Mouse (Mus musculus) sigmoid colon, adult 10 weeks (tissue): Measurements from ENCODE around the gene 4930404N11Rik. TPM values are rescaled to one million over a fixed set of nuclear protein-coding genes. Genes with fewer than 3 reads are reported as not detected.

Source experiments
- polyA plus RNA-seq: library from polyadenylated mRNA; stranded (reverse); fragments of 350-450 nt; fragmentation: Illumina TruSeq; extraction: RNeasy Lipid Tissue Mini Kit (QIAGEN cat#74804); gene quantifications from one replicate; pipeline ENCODE4 v1.2.3, GENCODE M21; 2014; ENCODE audit warnings: low read depth, low replicate concordance

Gene 4930404N11Rik
- not detected for polyA plus RNA-seq

DNA sequence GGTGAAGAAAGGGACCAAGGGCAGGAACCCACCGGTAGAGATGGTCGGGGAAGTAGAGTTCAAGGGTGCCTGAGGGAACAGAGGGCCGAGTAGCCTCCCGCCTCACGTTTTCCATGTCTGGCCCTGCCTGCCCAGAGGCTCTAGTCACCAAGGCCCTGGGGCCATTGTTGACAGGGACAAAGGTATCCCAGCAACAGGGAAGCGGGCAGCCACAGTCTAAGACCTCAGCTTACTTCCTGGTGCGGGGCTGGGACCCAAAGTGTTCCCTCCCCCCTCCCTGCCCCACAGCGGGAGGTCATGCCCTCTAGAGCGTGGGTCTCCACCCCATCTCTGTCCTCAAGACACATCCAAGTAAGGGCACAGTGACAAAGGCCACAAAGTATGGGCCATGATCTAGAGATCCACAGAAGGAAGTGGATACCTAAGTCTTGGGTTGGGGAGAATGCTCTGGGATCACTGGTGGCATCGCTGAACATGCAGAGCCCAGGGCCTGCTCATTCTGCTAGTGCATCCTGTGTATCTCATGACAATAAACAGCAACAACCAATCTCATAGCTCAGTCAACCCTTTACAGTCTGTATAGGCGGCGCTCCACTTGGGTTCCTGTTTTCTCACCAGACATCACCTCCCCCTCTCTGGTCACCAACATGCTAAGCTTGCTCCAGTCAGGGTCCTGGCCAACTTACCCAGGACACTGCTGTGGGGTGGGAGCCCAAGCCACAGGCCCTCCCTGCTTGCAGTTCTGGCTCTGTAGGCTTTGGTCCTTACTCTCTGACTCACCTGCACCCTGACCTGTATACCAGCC is at the start of gene 4930404N11Rik:
4930404N11Rik (minus strand) TSS at position 145 of the 805 bp plus-strand sequence.

DNA sequence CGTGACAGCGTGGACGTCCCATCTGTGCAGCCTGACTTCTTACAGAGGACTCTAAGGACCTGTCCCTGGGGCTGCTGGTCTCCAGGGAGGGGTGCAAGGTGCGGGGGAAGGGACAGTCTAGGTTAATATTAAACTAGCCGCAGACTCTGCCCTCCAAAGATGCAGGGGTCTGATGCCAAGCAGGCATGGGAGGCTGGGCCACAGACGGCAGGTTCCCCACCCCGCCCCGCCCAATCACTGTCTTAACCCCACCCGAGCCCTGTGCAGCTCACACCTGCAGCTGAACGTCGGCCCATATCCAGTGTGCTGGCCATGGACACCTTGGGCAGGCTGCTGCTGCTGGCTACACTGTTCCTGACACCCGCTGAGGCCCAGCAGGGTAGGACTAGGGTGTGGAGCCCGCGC is 27.2 kb upstream of the 4930404N11Rik start, which contains the start of gene Smim24:
Smim24 (plus strand) TSS at position 271 of the 405 bp plus-strand sequence.

DNA sequence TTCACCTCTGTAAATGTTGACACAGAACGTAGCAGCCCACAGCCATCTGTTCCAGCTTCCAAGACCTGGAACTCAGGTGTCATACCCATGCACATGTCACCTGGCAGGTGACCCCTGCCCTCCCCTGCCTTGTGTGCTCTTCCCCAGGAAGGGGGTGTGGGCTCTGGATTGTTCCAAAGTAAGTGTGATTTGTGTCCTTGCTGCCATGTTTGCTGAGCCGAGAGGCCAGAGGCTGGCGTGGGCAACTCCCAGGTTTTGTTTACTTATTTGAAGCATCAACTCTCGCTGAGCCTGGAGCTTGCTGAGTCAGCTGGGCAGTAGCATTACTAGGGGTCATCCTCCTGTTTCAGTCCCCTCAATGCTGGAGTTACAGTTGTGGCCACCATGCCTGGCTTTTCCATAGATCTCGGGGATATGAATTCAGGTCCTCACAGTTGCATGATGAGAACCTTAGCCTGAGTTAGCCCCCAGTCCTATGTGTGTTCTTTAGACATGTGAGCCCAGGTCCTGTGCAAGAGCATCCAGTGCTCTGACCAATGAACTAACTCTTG is 23.0 kb upstream of the 4930404N11Rik start, which contains the start of gene Gm48552:
Gm48552 (plus strand) TSS at position 501 of the 551 bp plus-strand sequence.

DNA sequence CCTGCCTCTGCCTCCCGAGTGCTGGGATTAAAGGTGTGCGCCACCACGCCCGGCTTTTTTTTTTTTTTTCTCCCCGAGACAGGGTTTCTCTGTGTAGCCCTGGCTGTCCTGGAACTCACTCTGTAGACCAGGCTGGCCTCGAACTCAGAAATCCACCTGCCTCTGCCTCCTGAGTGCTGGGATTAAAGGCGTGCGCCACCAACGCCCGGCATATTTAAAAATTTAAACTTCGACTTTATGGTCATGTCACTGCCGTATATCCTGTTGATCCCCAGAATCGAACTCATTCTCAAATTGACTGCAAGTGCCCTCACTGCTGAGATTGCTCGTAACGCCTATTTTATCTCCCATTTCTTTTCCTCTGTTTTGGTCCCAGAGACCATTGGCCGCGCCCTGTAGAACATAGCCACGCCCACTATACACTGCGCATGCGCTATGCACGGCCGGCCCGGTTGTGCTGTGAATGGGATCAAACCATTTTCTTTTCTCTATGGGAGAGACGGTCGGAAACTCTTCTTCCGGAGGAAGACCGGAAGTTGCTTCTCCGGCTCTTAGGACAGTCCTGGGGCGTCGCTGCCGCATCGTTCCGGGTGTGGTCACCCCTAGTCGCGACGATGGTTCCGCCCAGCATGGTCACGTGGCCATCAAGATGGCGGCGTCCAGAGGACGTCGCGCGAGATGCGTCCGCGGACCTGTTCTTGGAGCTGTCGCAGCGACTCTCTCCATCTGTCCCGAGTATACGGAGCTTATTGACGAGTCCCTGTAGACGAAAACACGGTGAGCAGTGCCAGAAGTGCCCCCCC is 18.4 kb upstream of the 4930404N11Rik start, which contains the start of the genes Dohh and Gm48551:
Dohh (plus strand) TSS at position 627 of the 803 bp plus-strand sequence.
Gm48551 (plus strand) TSS at position 665 of the 803 bp plus-strand sequence.

DNA sequence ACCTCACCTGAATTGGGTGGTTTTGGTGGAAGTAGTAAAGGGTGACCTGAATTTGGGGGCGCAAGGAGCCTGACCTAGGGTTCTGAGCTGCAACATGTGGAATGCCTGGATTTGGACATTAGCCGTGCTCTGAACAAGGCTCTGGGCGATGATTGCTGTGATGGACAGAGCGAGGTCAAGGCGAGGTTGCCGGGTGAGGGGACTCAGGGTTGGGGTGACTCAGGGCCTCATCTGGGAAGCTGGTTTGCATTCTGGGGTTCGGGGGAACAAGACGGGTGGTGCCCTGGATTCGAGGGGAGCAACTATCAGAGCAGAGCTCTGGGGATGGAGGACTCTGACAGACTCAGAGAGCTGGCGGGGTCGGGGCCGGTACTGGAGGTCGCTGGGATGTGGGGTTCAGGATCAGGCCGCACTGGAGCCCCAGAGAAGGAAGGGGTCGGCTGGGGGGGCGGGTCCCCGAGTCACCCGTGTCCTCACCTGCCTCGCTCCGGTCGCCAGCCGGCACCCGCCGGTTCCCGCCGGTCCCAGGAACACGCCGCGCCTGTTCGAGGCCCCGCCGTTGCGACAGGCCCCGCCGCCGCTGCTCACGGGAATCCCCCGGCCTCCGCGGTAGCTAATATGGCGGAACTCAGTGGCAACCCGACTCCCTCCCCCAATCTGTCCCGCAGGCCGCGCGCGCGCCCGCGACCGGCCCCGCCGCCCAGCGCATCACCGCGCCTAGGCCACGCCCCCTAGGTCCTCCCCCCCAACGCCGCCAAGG is 12.4 kb upstream of the 4930404N11Rik start, which contains the start of gene Fzr1:
Fzr1 (minus strand) TSS at position 724 of the 760 bp plus-strand sequence.

DNA sequence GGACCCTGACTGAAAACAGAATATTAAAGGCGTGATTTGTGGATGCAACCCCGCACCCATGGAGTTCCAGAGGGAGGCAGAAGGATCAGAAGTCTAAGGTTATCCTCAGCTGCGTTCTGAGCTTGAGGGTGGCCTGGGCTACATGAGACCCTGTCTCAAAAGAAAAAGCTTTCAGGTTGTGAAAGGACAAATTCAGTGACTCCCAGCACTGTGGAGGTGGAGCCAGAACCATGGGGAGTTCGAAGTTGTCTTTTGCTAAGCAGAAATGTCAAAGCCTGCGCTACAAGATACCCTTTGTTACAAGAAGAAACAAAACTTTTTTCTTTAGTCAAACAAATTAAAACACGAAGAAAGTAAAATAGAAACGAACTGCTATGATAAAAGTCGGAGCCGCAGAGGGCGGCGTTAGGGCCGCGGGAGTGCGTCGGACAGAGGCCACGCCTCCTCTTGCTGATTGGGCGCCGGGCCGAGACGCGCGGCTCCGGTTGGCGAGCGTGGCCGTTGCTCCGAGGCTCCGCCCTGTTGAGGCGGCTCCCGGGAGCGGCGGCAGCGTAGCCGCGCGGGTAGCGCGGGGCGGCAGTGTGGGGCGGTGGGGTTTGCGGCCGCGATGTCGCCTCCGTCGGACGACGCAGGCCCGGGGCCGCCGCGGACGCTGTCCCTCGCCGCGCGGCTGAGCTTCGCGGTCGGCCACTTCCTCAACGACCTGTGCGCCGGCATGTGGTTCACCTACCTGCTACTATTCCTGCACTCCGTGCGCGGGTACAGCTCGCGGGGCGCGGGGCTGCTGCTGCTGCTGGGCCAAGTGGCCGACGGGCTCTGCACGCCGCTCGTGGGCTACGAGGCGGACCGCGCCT is 8.4 kb downstream of the 4930404N11Rik start, which contains the start of gene Mfsd12:
Mfsd12 (plus strand) TSS at position 501 of the 854 bp plus-strand sequence.

DNA sequence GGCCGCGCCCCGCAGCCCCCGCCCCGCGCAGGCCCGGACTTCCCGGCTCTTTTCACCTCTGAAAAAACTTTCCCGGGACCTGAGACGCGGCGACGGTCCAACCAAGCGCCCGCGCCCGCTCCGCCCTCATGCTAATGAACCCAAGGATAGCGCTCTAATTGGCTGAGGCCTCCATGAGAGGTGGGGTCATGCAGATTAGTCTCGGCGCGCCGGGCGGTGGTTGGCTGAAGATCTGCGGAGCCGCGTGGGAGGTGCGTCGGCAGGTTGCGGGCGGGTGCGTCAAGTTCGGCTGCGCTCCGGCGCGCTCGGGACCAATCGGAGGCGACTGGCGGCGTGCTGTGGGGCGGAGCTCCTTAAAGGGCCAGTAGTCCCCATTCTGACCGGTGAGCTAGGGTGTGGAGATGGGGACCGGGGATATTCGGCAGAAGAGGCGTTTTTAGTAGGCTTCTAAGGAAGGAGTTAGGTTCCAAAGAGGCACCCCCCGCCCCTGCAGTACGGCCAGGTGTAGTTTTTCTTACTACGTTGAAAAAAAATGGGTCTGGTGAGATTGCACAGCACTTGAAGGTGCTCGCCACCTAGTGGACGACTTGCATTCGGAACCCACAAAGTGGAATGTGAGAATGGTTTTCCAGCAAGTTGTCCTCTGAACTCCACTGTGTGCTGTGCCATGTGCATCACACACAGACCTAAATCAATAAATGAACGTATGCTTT is 15.1 kb downstream of the 4930404N11Rik start, which contains the start of gene Hmg20b:
Hmg20b (minus strand) TSS at position 130 of the 713 bp plus-strand sequence.

DNA sequence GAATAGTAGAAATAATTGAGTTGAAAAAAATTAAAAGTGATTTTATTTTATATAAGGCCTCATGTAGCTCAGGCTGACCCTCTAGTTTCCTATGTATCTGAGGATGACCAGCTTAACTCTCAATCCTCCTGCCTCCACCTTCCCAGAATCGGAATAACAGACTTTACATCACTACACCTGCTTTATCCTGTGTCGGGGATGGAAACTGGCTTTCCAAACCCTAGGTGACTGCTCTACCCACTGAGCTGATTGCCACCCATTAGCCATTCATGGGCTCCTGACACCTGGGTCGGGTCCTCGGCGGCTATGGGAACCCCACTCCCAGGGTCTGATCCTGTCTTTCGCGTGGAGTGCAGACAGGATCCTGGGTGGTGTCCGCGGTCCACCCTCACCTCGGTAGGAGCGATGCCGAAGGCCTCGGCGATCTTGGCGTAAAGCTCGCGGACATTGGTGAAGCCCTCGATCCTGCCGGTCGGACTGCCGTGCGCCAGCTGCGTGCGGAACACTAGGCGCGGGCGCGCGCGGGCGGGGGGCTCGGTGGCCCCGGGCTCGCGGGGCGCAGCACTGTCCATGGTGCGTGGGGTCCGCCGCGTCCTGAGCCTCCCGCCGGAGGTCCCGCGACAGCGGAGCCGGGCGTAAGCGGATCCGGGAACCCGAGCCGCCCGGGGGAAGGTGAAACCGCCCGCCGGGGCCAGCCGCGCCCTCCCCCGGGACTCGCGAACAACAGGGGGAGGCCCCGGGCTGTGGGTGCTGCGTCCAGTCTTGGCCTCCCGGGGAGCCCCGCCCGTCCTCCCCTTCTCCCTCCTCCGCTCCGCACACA is 22.7 kb downstream of the 4930404N11Rik start, which contains the start of gene Gipc3:
Gipc3 (minus strand) TSS at position 581 of the 820 bp plus-strand sequence.

DNA sequence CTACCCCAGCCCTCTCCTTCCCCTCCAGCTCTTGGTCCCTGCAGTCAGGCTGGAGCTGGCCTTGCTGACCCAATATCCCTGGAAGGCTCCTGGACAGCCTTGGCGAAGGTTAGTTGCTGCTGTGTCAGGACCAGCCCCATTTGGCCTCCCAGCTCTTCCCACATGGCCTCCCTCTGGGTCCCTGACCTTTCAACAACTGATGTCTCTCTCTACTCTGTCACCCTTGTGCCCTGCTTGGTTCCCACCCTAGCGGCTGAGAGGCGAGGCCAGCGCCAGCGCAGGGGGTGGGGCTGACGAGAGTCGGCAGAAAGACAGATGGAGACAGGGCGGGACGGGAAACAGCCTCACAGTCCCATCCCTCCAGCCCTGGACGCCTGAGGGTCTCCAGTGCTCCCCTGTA is 37.2 kb downstream of the 4930404N11Rik start, which contains the start of gene Tbxa2r:
Tbxa2r (plus strand) TSS at position 346 of the 400 bp plus-strand sequence.

DNA sequence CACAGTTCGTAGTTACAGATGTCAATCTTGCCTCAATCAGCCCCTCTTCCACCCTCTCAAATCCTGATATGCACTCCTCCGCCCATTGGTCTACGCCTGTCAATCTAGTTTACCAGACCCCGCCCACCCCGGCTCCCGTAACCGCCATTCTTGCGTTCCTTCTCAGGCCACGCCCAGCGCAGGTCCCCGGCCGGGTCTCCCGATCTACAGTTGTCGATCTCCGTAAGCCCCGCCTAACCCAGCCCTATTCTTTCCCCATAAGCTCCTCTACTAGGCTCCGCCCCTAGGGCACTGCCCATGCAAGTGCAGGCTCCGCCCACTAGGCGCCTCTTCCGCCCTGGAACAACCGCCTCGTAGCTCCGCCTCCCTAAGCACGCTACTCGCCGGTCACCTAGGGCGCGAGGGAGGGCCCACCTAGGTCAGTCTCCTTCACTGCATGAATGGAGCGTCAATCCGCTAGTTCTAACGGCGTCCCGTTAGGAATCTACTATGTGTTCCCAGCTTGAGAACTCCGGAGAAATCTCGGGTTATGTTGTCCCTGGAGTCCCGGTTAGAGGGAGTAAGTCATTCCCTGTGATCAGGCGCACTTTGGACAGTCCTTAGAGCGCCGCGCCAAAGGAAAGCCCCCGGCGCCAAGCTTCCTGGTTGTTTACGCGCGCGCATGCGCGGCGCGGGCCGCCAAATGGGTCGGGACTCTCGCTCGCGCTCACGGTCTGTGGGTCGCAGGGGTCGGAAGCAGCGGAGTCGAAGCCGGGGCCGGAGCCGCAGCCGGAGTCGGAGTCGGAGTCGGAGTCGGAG is 44.9 kb downstream of the 4930404N11Rik start, which contains the start of gene Cactin:
Cactin (plus strand) TSS at position 554 of the 798 bp plus-strand sequence.

Other genes with a start within 250 kb of the 4930404N11Rik start
- gene Zbtb7a, start 230.6 kb downstream of the 4930404N11Rik start, polyA plus RNA-seq, result 48.6 TPM
- gene Pias4, start 197.9 kb downstream of the 4930404N11Rik start, polyA plus RNA-seq, result not detected
- 12.4 TPM for gene Eef2, start 189.2 kb downstream of the 4930404N11Rik start, polyA plus RNA-seq
- gene Dapk3, start 182.8 kb downstream of the 4930404N11Rik start, polyA plus RNA-seq, result not detected
- gene 4930442H23Rik, start 182.0 kb downstream of the 4930404N11Rik start, polyA plus RNA-seq, result not detected
- gene Nmrk2, start 163.8 kb downstream of the 4930404N11Rik start, polyA plus RNA-seq, result not detected
- 0.19 TPM for gene Atcay, start 135.0 kb downstream of the 4930404N11Rik start, polyA plus RNA-seq
- gene Zfr2, start 132.7 kb downstream of the 4930404N11Rik start, polyA plus RNA-seq, result 0.63 TPM
- gene Matk, start 112.9 kb downstream of the 4930404N11Rik start, polyA plus RNA-seq, result not detected
- gene Mrpl54, start 98.9 kb downstream of the 4930404N11Rik start, polyA plus RNA-seq, result 1.2 TPM
- not detected for gene Apba3, start 98.9 kb downstream of the 4930404N11Rik start, polyA plus RNA-seq
- gene Tjp3, start 74.2 kb downstream of the 4930404N11Rik start, polyA plus RNA-seq, result 7.8 TPM
- 2.6 TPM for gene Pip5k1c, start 72.9 kb downstream of the 4930404N11Rik start, polyA plus RNA-seq
- 0.16 TPM for gene Cactin, start 44.7 kb downstream of the 4930404N11Rik start, polyA plus RNA-seq
- gene Tbxa2r, start 37.1 kb downstream of the 4930404N11Rik start, polyA plus RNA-seq, result not detected
- gene Gipc3, start 22.6 kb downstream of the 4930404N11Rik start, polyA plus RNA-seq, result not detected
- 11.0 TPM for gene Hmg20b, start 15.3 kb downstream of the 4930404N11Rik start, polyA plus RNA-seq
- gene Mfsd12, start 8.3 kb downstream of the 4930404N11Rik start, polyA plus RNA-seq, result 0.13 TPM
- gene Fzr1, start 12.7 kb upstream of the 4930404N11Rik start, polyA plus RNA-seq, result 0.19 TPM
- gene Dohh, start 18.6 kb upstream of the 4930404N11Rik start, polyA plus RNA-seq, result not detected
- 0.32 TPM for gene Gm48551, start 18.6 kb upstream of the 4930404N11Rik start, polyA plus RNA-seq
- gene Gm48552, start 23.2 kb upstream of the 4930404N11Rik start, polyA plus RNA-seq, result not detected
- 21.2 TPM for gene Smim24, start 27.2 kb upstream of the 4930404N11Rik start, polyA plus RNA-seq
- gene Nfic, start 89.8 kb upstream of the 4930404N11Rik start, polyA plus RNA-seq, result 8.2 TPM
- 3.1 TPM for gene Celf5, start 116.9 kb upstream of the 4930404N11Rik start, polyA plus RNA-seq
- gene Ncln, start 130.6 kb upstream of the 4930404N11Rik start, polyA plus RNA-seq, result not detected
- gene S1pr4, start 134.3 kb upstream of the 4930404N11Rik start, polyA plus RNA-seq, result not detected
- not detected for gene Gna15, start 158.4 kb upstream of the 4930404N11Rik start, polyA plus RNA-seq
- gene Gna11, start 179.4 kb upstream of the 4930404N11Rik start, polyA plus RNA-seq, result 8.6 TPM
- gene Aes, start 193.7 kb upstream of the 4930404N11Rik start, polyA plus RNA-seq, result 16.2 TPM
- 1.1 TPM for gene Tle2, start 208.7 kb upstream of the 4930404N11Rik start, polyA plus RNA-seq
- 2.0 TPM for gene Tle6, start 235.3 kb upstream of the 4930404N11Rik start, polyA plus RNA-seq
- gene BC025920, start 240.5 kb upstream of the 4930404N11Rik start, polyA plus RNA-seq, result 3.1 TPM